Mouse (Mus musculus) CH12.LX (cell line): ENCODE data around the gene Polr1b. TPM values are rescaled to one million over a fixed set of nuclear protein-coding genes. Genes with fewer than 3 reads are reported as not detected.

ENCODE experiments used
- DNase-seq: peaks from one replicate; pipeline ENCODE4 v3.0.0-alpha.2; 2013; ENCODE audit errors: extremely low read depth
- H3K27ac ChIP-seq: 2 replicates; pipeline ENCODE4 v1.5.1; 2012; ENCODE audit warnings: low read depth, mild to moderate bottlenecking, control low read depth, moderate library complexity; ENCODE audit not compliant: insufficient read depth
- H3K27me3 ChIP-seq: replicated peaks from 2 replicates; pipeline ENCODE3; 2012; ENCODE audit warnings: inconsistent platforms
- H3K36me3 ChIP-seq, 2 experiments: replicated peaks in 1 of 2; 2 replicates each; pipeline versions ENCODE3 to v1.6.1; 2012; ENCODE audit warnings: inconsistent platforms in 1 of 2, low read length in 1 of 2, mild to moderate bottlenecking in 1 of 2, mixed read lengths in 1 of 2, moderate library complexity in 1 of 2; ENCODE audit not compliant: control insufficient read depth in 1 of 2, insufficient read depth in 1 of 2
- H3K4me1 ChIP-seq, 2 experiments: 2 replicates each; pipeline ENCODE4 v1.6.1; 2012; ENCODE audit warnings: inconsistent platforms in 1 of 2, moderate library complexity in 1 of 2; ENCODE audit not compliant: insufficient read depth in 2 of 2, control insufficient read depth in 1 of 2
- H3K4me2 ChIP-seq: 2 replicates; pipeline ENCODE4 v1.6.1; 2012; ENCODE audit warnings: low read depth, mild to moderate bottlenecking, control low read depth; ENCODE audit not compliant: poor library complexity, insufficient read depth, severe bottlenecking
- H3K4me3 ChIP-seq, 3 experiments: fragments of 150-350 bp in 1 of 3; sonication (generic) in 1 of 3; replicated peaks in 1 of 3; 2 replicates each; pipeline versions ENCODE3 to v1.5.1; 2011 to 2012; ENCODE audit warnings: low read depth in 2 of 3, low read length in 2 of 3, mild to moderate bottlenecking in 2 of 3, moderate library complexity in 2 of 3, control low read depth in 1 of 3, improper control_type of control experiment in 1 of 3, inconsistent platforms in 1 of 3, mixed read lengths in 1 of 3; ENCODE audit not compliant: poor library complexity in 1 of 3
- H3K79me2 ChIP-seq: replicated peaks from 2 replicates; pipeline ENCODE4 v1.6.1; 2012; ENCODE audit warnings: mild to moderate bottlenecking, moderate library complexity; ENCODE audit not compliant: control insufficient read depth, poor library complexity, insufficient read depth, severe bottlenecking; ENCODE audit errors: extremely low read depth
- H3K9ac ChIP-seq: 2 replicates; pipeline ENCODE4 v1.6.1; 2012; ENCODE audit warnings: low read depth, mild to moderate bottlenecking, control low read depth, moderate library complexity; ENCODE audit not compliant: insufficient read depth
- H3K9me3 ChIP-seq: replicated peaks from 2 replicates; pipeline ENCODE3; 2012; ENCODE audit warnings: low read length, inconsistent platforms, mixed read lengths
- CHD1 ChIP-seq: IDR thresholded peaks from 2 replicates; pipeline ENCODE4 v1.6.1; 2012; ENCODE audit warnings: low read depth, low read length, improper control_type of control experiment, inconsistent platforms
- CHD2 ChIP-seq: IDR thresholded peaks from 2 replicates; pipeline ENCODE4 v1.6.1; 2011; ENCODE audit warnings: low read length, improper control_type of control experiment
- CTCF ChIP-seq, 2 experiments: IDR thresholded peaks in 1 of 2; conservative IDR thresholded peaks in 1 of 2; 2 replicates each; pipeline ENCODE4 v1.5.1; 2011 to 2012; ENCODE audit warnings: low read depth in 2 of 2, low read length in 2 of 2, improper control_type of control experiment in 1 of 2, inconsistent platforms in 1 of 2, mild to moderate bottlenecking in 1 of 2, moderate library complexity in 1 of 2
- ELF1 ChIP-seq: IDR thresholded peaks from 2 replicates; pipeline ENCODE4 v1.6.1; 2014; ENCODE audit warnings: low read depth, mild to moderate bottlenecking, inconsistent platforms, low read length, improper control_type of control experiment
- EP300 ChIP-seq: IDR thresholded peaks from 2 replicates; pipeline ENCODE4 v1.6.1; 2011; ENCODE audit warnings: low read length, improper control_type of control experiment
- ETS1 ChIP-seq: conservative IDR thresholded peaks from 2 replicates; pipeline ENCODE4 v1.6.1; 2012; ENCODE audit warnings: low read depth, mild to moderate bottlenecking, inconsistent platforms, low read length, improper control_type of control experiment, moderate library complexity
- GABPA ChIP-seq: IDR thresholded peaks from 2 replicates; pipeline ENCODE4 v1.6.1; 2012; ENCODE audit warnings: low read depth, low read length, improper control_type of control experiment, inconsistent platforms; ENCODE audit not compliant: insufficient replicate concordance
- IRF4 ChIP-seq: IDR thresholded peaks from 2 replicates; pipeline ENCODE4 v1.6.1; 2014; ENCODE audit warnings: low read depth, mild to moderate bottlenecking, inconsistent platforms, low read length, improper control_type of control experiment
- JUN ChIP-seq: IDR thresholded peaks from 2 replicates; pipeline ENCODE4 v1.6.1; 2011; ENCODE audit warnings: low read depth, mild to moderate bottlenecking, low read length, improper control_type of control experiment, moderate library complexity; ENCODE audit not compliant: insufficient read depth
- JUND ChIP-seq: conservative IDR thresholded peaks from 2 replicates; pipeline ENCODE4 v1.6.1; 2011; ENCODE audit warnings: low read depth, low read length, improper control_type of control experiment
- KAT2A ChIP-seq: IDR thresholded peaks from 2 replicates; pipeline ENCODE4 v1.6.1; 2012; ENCODE audit warnings: low read length, improper control_type of control experiment, inconsistent platforms; ENCODE audit not compliant: insufficient replicate concordance
- MAFK ChIP-seq: IDR thresholded peaks from 2 replicates; pipeline ENCODE4 v1.6.1; 2011; ENCODE audit warnings: low read length, improper control_type of control experiment; ENCODE audit not compliant: insufficient replicate concordance
- MAZ ChIP-seq: IDR thresholded peaks from 2 replicates; pipeline ENCODE4 v1.6.1; 2012; ENCODE audit warnings: low read depth, mild to moderate bottlenecking, inconsistent platforms, low read length, improper control_type of control experiment, moderate library complexity
- MEF2A ChIP-seq: IDR thresholded peaks from 2 replicates; pipeline ENCODE4 v1.6.1; 2014; ENCODE audit warnings: low read depth, mild to moderate bottlenecking, inconsistent platforms, low read length, improper control_type of control experiment, borderline replicate concordance
- NELFE ChIP-seq: IDR thresholded peaks from 2 replicates; pipeline ENCODE4 v1.6.1; 2011; ENCODE audit warnings: low read depth, low read length, improper control_type of control experiment
- POLR2A ChIP-seq: IDR thresholded peaks from 2 replicates; pipeline ENCODE4 v1.6.1; 2011; ENCODE audit warnings: low read depth, mild to moderate bottlenecking, improper control_type of control experiment, low read length
- POLR2AphosphoS2 ChIP-seq: IDR thresholded peaks from 2 replicates; pipeline ENCODE4 v1.6.1; 2011; ENCODE audit warnings: low read depth, low read length, improper control_type of control experiment
- RAD21 ChIP-seq: IDR thresholded peaks from 2 replicates; pipeline ENCODE4 v1.6.1; 2011; ENCODE audit warnings: low read depth, mild to moderate bottlenecking, low read length, improper control_type of control experiment, moderate library complexity
- SMC3 ChIP-seq: IDR thresholded peaks from 2 replicates; pipeline ENCODE4 v1.6.1; 2011; ENCODE audit warnings: low read depth, low read length, improper control_type of control experiment
- TCF12 ChIP-seq: IDR thresholded peaks from 2 replicates; pipeline ENCODE4 v1.6.1; 2014; ENCODE audit warnings: low read depth, mild to moderate bottlenecking, inconsistent platforms, low read length, improper control_type of control experiment
- UBTF ChIP-seq: IDR thresholded peaks from 2 replicates; pipeline ENCODE4 v1.6.1; 2012; ENCODE audit warnings: low read depth, mild to moderate bottlenecking, inconsistent platforms, low read length, improper control_type of control experiment, moderate library complexity
- USF2 ChIP-seq: conservative IDR thresholded peaks from 2 replicates; pipeline ENCODE4 v1.6.1; 2011; ENCODE audit warnings: low read depth, low read length, improper control_type of control experiment
- ZC3H11A ChIP-seq: IDR thresholded peaks from 2 replicates; pipeline ENCODE4 v1.6.1; 2012; ENCODE audit warnings: low read depth, mild to moderate bottlenecking, inconsistent platforms, low read length, improper control_type of control experiment
- ZKSCAN1 ChIP-seq: IDR thresholded peaks from 2 replicates; pipeline ENCODE4 v1.6.1; 2012; ENCODE audit warnings: low read depth, inconsistent platforms, low read length, improper control_type of control experiment, borderline replicate concordance
- dilution Hi-C: fragments of 300-500 bp; cut with MboI; formaldehyde crosslinking; loops from 2 replicates; pipeline ENCODE4 v1.14.3; 2020; ENCODE audit warnings: low sequenced_read_pairs; ENCODE audit not compliant: extremely low pct_unique_long_range_greater_than_20kb, extremely low pct_ligation_motif_present
- in situ Hi-C: fragments of 300-500 bp; cut with MboI; formaldehyde crosslinking; loops from 3 replicates; pipeline ENCODE4 v1.14.3; 2019; ENCODE audit warnings: low sequenced_read_pairs, low pct_ligation_motif_present, low pct_unique_long_range_greater_than_20kb, mixed read lengths
- polyA plus RNA-seq: library from polyadenylated mRNA; unstranded; fragments of >175 nt; gene quantifications from 2 replicates; pipeline ENCODE4 v1.2.1, GENCODE M21; 2012; ENCODE audit warnings: low read depth; ENCODE audit not compliant: insufficient read length
- total RNA-seq, 2 experiments: library from RNA; depleted of rRNA; stranded (reverse); fragments of 300-350 nt in 1 of 2; fragments of >200 nt in 1 of 2; gene quantifications; 2 replicates each; pipeline ENCODE4 v1.2.3; 2012 to 2014

The Polr1b gene
- total and polyA plus RNA-seq, 3 experiments: 68.0 to 83.1 (median 70.5) TPM

GRCm38 (mm10) chr2:129083514-129083913 lies 17.3 kb upstream of the Polr1b start:
- dilution Hi-C loops: no loop called here
- no peak overlapping the region for H3K4me2 ChIP-seq
- no peaks in the 10 kb centered on the region for H3K79me2 ChIP-seq
- H3K9me3 ChIP-seq: peaks cover 5% of the 10 kb centered on the region
- TF ChIP-seq ZKSCAN1 (no peak), CHD2 (no peak), UBTF (no peak), TCF12 (no peak), ZC3H11A (no peak), ELF1 (no peak), USF2 (no peak)
- in situ Hi-C loops: no loop called here
- H3K27ac ChIP-seq: no peak overlapping the region
- H3K4me3 ChIP-seq: no peak overlapping the region
- no peaks in the 10 kb centered on the region for H3K4me1 ChIP-seq
- H3K27me3 ChIP-seq: no peaks in the 10 kb centered on the region
- DNase-seq: no peak
- H3K9ac ChIP-seq: no peak overlapping the region
- H3K36me3 ChIP-seq: peaks cover 0 to 9% of the 10 kb centered on the region in 2 experiments

GRCm38 (mm10) chr2:129084959-129085358 lies 15.8 kb upstream of the Polr1b start:
- no peak for DNase-seq
- Histone ChIP-seq H3K79me2 (no peaks in the 10 kb centered on the region), H3K9ac (no peak overlapping the region), H3K4me1 (no peaks in the 10 kb centered on the region), H3K4me3 (no peak overlapping the region), H3K27me3 (no peaks in the 10 kb centered on the region), H3K27ac (no peak overlapping the region), H3K36me3 (peaks cover 0 to 15% of the 10 kb centered on the region in 2 experiments), H3K9me3 (peaks cover 5% of the 10 kb centered on the region), H3K4me2 (no peak overlapping the region)
- in situ Hi-C loops (no loop called here), dilution Hi-C loops (no loop called here)
- peak; percentile 20 to 40; a peak in 2 of 4 replicates for TF ChIP-seq CTCF (conservative IDR thresholded peaks at IDR 0.05 in 1 of 2, IDR thresholded peaks at IDR 0.05 in 1 of 2; ENCODE audit: low read depth in 2 of 2, low read length in 2 of 2)
- no peak for TF ChIP-seq CHD1

- Histone ChIP-seq H3K4me1 (no peaks in the 10 kb centered on the region), H3K4me3 (no peak overlapping the region), H3K79me2 (no peaks in the 10 kb centered on the region), H3K4me2 (no peak overlapping the region), H3K9ac (no peak overlapping the region), H3K27me3 (no peaks in the 10 kb centered on the region), H3K36me3 (peaks cover 0 to 23% of the 10 kb centered on the region in 2 experiments), H3K9me3 (peaks cover 5% of the 10 kb centered on the region), H3K27ac (no peak overlapping the region)
- no peak for DNase-seq
- in situ Hi-C loops (no loop called here), dilution Hi-C loops (no loop called here)
- TF ChIP-seq SMC3 (no peak), IRF4 (no peak), USF2 (no peak), MAZ (no peak), CTCF (conservative IDR thresholded peaks at IDR 0.05 in 1 of 2, IDR thresholded peaks at IDR 0.05 in 1 of 2; ENCODE audit: low read depth in 2 of 2, low read length in 2 of 2) (no peak), JUN (no peak), MAFK (no peak), MEF2A (no peak), KAT2A (no peak), NELFE (no peak), POLR2AphosphoS2 (no peak), GABPA (no peak), RAD21 (no peak), ETS1 (no peak), JUND (no peak), UBTF (no peak), POLR2A (no peak), ZC3H11A (no peak), EP300 (no peak)
These were observed 13.3 kb upstream of the Polr1b start for GRCm38 (mm10) chr2:129087520-129087919.
